In the genomic region with DNA sequence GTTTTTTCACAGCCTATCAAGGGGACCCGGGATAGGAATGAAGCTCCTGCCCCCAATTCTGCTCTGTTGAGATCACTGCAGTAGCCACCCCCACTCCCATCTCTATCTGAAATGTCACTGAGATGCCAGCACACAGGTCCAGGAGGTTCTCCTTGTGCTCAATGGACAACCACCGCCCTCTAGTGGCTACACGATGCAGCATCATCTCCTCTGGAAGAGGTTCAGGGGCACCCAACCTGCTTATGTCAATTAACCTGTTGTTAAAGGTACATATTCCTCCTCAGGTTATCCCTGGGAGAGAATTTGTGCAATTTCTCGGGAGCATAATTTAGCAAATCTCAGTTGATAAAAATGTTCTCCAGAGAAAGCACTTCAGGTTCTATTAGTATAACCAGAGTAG, we compare ENCODE assay signal across 18 mouse cellular contexts. TPM values are rescaled to one million over a fixed set of nuclear protein-coding genes. Genes with fewer than 3 reads are reported as not detected.
A peak's percentile ranks its signal among the peaks of the same experiment; 100 is the strongest.
DNase-seq lines count a peak whose midpoint lies in the region; ATAC-seq and TF ChIP-seq lines count a peak whose summit lies in the region.
"Not testable (repeated sequence)": the region's sequence is repeated elsewhere in the genome, so short reads cannot be mapped to it uniquely, and the experiment has no call there.
"Had no signal": no experiment of that assay in that cellular context is flagged by ENCODE, and none has a peak within 500 bp of the region (broad histone marks: within the 10 kb centered on the region; RNA-seq: fewer than 3 reads in every experiment).

No protein-coding gene starts in this region.

- peak; percentile 1 for DNase-seq in c-Kit-negative CD71-positive TER-119-positive erythroid progenitor cells, embryonic 14.5 days (ENCODE audit: low read depth, low spot score)
- DNase-seq in cerebellum, postnatal 25 days, result peak; percentile 56 to 70
- DNase-seq in heart, postnatal 14 days, result peak; percentile 13 to 42
- peak; percentile 42 to 68 for DNase-seq in kidney, postnatal 25 days
- not testable (repeated sequence) for DNase-seq in liver, embryonic 14.5 days (ENCODE audit: low read depth in 3 of 3, low spot score in 3 of 3)
- peak; percentile 5 for DNase-seq in ovary, postnatal 14 days (ENCODE audit: low spot score)
- peak; percentile 51 for DNase-seq in thymus, postnatal 4 days

- H3K9me3 ChIP-seq in E14TG2a.4 (ENCODE audit: low read length); liver, embryonic 14.5 days (ENCODE audit: control insufficient read depth, low read length): not testable (repeated sequence)

- not testable (repeated sequence) for H3K4me2 ChIP-seq in liver, embryonic 14.5 days (ENCODE audit: low read depth)

- intact Hi-C loops in heart, postnatal 14 days (cut with DNase I), result not testable (repeated sequence)

- not testable (repeated sequence) for ATAC-seq in liver, embryonic 14.5 days (ENCODE audit: insufficient read depth)

- H3K4me1 ChIP-seq in E14TG2a.4 (replicated peaks; ENCODE audit: low read depth, low read length); liver, embryonic 14.5 days (replicated peaks; ENCODE audit: control insufficient read depth in 2 of 2, insufficient read depth in 2 of 2, low read length in 1 of 2): not testable (repeated sequence)

- TF ChIP-seq EP300 in liver, embryonic 14.5 days (IDR thresholded peaks at IDR 0.05; ENCODE audit: low read depth), result not testable (repeated sequence)

- 8% methylated on average over 3 of the region's 4 CpGs for WGBS in liver, embryonic 14.5 days (ENCODE audit: insufficient replicate concordance)

- not testable (repeated sequence) for H3K27ac ChIP-seq in liver, embryonic 14.5 days

- not testable (repeated sequence) for H3K4me3 ChIP-seq in E14TG2a.4 (replicated peaks; ENCODE audit: low read length); liver, embryonic 14.5 days (ENCODE audit: insufficient read depth in 1 of 2, low read depth in 2 of 2, low read length in 2 of 2)

- peak; percentile 10; the same call in 1 of the 2 replicates for TF ChIP-seq CTCF in E14TG2a.4 (conservative IDR thresholded peaks at IDR 0.05; ENCODE audit: low read length)
- peak; percentile 45 for TF ChIP-seq CTCF in liver, embryonic 14.5 days (IDR thresholded peaks at IDR 0.05; ENCODE audit: low read depth)

- H3K9ac ChIP-seq in liver, embryonic 14.5 days (replicated peaks), result not testable (repeated sequence)

- H3K36me3 ChIP-seq in E14TG2a.4 (ENCODE audit: insufficient read depth, low read length); liver, embryonic 14.5 days (replicated peaks; ENCODE audit: control insufficient read depth, insufficient read depth, low read depth): not testable (repeated sequence)

- H3K27me3 ChIP-seq in E14TG2a.4 (ENCODE audit: insufficient read depth, low read length); liver, embryonic 14.5 days (ENCODE audit: control insufficient read depth, insufficient read depth, low read length): not testable (repeated sequence)

RNA-seq across cellular contexts. Expression of a gene that starts 2.2 kb away (rescaled TPM):
- not detected for total RNA-seq in heart, postnatal 14 days (2021)
- polyA plus RNA-seq in liver, embryonic 14.5 days (2012; rRNA removed), result not detected in 2 replicates
- not detected in 2 replicates for polyA plus RNA-seq in liver, embryonic 14.5 days (2014; fragmentation: Nextera tagmentation; extraction: Ambion mirVana)
- total RNA-seq: adrenal gland, adult 8-10 months; common myeloid progenitor, adult 5-6 weeks; gastrocnemius, adult 8-10 months had no signal
- polyA plus RNA-seq: CD4-positive, CD25-positive, alpha-beta regulatory T cell, adult 4 months; forebrain, embryonic 14.5 days; heart, embryonic 11.5 days; hindbrain, embryonic 12.5 days; limb, embryonic 14.5 days; midbrain, embryonic 14.5 days; neural tube, embryonic 11.5 days had no signal

RNA-seq across cellular contexts. Expression of a gene that starts 7.2 kb away (rescaled TPM):
- not detected for total RNA-seq in heart, postnatal 14 days (2021)
- not detected in 2 replicates for polyA plus RNA-seq in liver, embryonic 14.5 days (2012; rRNA removed)
- polyA plus RNA-seq in liver, embryonic 14.5 days (2014; fragmentation: Nextera tagmentation; extraction: Ambion mirVana), result not detected in 2 replicates
- total RNA-seq: adrenal gland, adult 8-10 months; common myeloid progenitor, adult 5-6 weeks; gastrocnemius, adult 8-10 months had no signal
- polyA plus RNA-seq: CD4-positive, CD25-positive, alpha-beta regulatory T cell, adult 4 months; forebrain, embryonic 14.5 days; heart, embryonic 11.5 days; hindbrain, embryonic 12.5 days; midbrain, embryonic 14.5 days; neural tube, embryonic 11.5 days had no signal

RNA-seq across cellular contexts. Expression of a gene that starts 13.2 kb away (rescaled TPM):
- total RNA-seq in heart, postnatal 14 days (2021), result not detected
- not detected in 2 replicates for polyA plus RNA-seq in liver, embryonic 14.5 days (2012; rRNA removed)
- polyA plus RNA-seq in liver, embryonic 14.5 days (2014; fragmentation: Nextera tagmentation; extraction: Ambion mirVana), result not detected in 2 replicates
- total RNA-seq: adrenal gland, adult 8-10 months; common myeloid progenitor, adult 5-6 weeks; gastrocnemius, adult 8-10 months had no signal
- polyA plus RNA-seq: CD4-positive, CD25-positive, alpha-beta regulatory T cell, adult 4 months; forebrain, embryonic 14.5 days; heart, embryonic 11.5 days; hindbrain, embryonic 12.5 days; limb, embryonic 14.5 days; midbrain, embryonic 14.5 days; neural tube, embryonic 11.5 days had no signal

RNA-seq across cellular contexts. Expression of a gene that starts 25.0 kb away (rescaled TPM):
- not detected for total RNA-seq in heart, postnatal 14 days (2021)
- not detected in 2 replicates for polyA plus RNA-seq in liver, embryonic 14.5 days (2012; rRNA removed)
- not detected in 2 replicates for polyA plus RNA-seq in liver, embryonic 14.5 days (2014; fragmentation: Nextera tagmentation; extraction: Ambion mirVana)
- total RNA-seq: adrenal gland, adult 8-10 months; common myeloid progenitor, adult 5-6 weeks; gastrocnemius, adult 8-10 months had no signal
- polyA plus RNA-seq: CD4-positive, CD25-positive, alpha-beta regulatory T cell, adult 4 months; forebrain, embryonic 14.5 days; heart, embryonic 11.5 days; hindbrain, embryonic 12.5 days; limb, embryonic 14.5 days; midbrain, embryonic 14.5 days; neural tube, embryonic 11.5 days had no signal

RNA-seq across cellular contexts. Expression of a gene that starts 36.6 kb away (rescaled TPM):
- not detected for total RNA-seq in heart, postnatal 14 days (2021)
- not detected in 2 replicates for polyA plus RNA-seq in liver, embryonic 14.5 days (2012; rRNA removed)
- polyA plus RNA-seq in liver, embryonic 14.5 days (2014; fragmentation: Nextera tagmentation; extraction: Ambion mirVana), result not detected in 2 replicates
- total RNA-seq: adrenal gland, adult 8-10 months; common myeloid progenitor, adult 5-6 weeks; gastrocnemius, adult 8-10 months had no signal
- polyA plus RNA-seq: CD4-positive, CD25-positive, alpha-beta regulatory T cell, adult 4 months; forebrain, embryonic 14.5 days; heart, embryonic 11.5 days; hindbrain, embryonic 12.5 days; limb, embryonic 14.5 days; midbrain, embryonic 14.5 days; neural tube, embryonic 11.5 days had no signal
